Mouse (Mus musculus) stomach, postnatal 0 days (tissue): ENCODE data around the gene Ccdc102a. TPM values are rescaled to one million over a fixed set of nuclear protein-coding genes. Genes with fewer than 3 reads are reported as not detected.

Source experiments
- ATAC-seq: fragments of 200-750 bp; cut with Nextera tagmentation; 2 replicates; pipeline ENCODE4 v1.8.0; 2017; ENCODE audit not compliant: low FRiP score, low TSS enrichment
- DNase-seq: peaks from one replicate; pipeline ENCODE4 v3.0.0-alpha.2; 2016; ENCODE audit warnings: low spot score
- H3K27ac ChIP-seq: fragments of 300-500 bp; sonication (generic); replicated peaks from 2 replicates; pipeline ENCODE4 v1.5.1; 2014; ENCODE audit warnings: mild to moderate bottlenecking, control low read depth
- H3K27me3 ChIP-seq: fragments of 300-500 bp; sonication (generic); 2 replicates; pipeline ENCODE4 v1.6.1; 2014; ENCODE audit warnings: low read length; ENCODE audit not compliant: control insufficient read depth, insufficient read depth
- H3K36me3 ChIP-seq: fragments of 300-500 bp; sonication (generic); 2 replicates; pipeline ENCODE4 v1.6.1; 2014; ENCODE audit warnings: low read length, mixed read lengths; ENCODE audit not compliant: control insufficient read depth, insufficient read depth
- H3K4me1 ChIP-seq: fragments of 300-500 bp; sonication (generic); replicated peaks from 2 replicates; pipeline ENCODE4 v1.6.1; 2014; ENCODE audit warnings: antibody characterized with exemption; ENCODE audit not compliant: control insufficient read depth, insufficient read depth
- H3K4me2 ChIP-seq: fragments of 300-500 bp; sonication (generic); replicated peaks from 2 replicates; pipeline ENCODE4 v1.6.1; 2014; ENCODE audit warnings: low read depth, mild to moderate bottlenecking, control low read depth, moderate library complexity
- H3K4me3 ChIP-seq: fragments of 300-500 bp; sonication (generic); 2 replicates; pipeline ENCODE4 v1.5.1; 2014; ENCODE audit warnings: low read depth, low read length, control low read depth
- H3K9ac ChIP-seq: fragments of 300-500 bp; sonication (generic); 2 replicates; pipeline ENCODE4 v1.6.1; 2014; ENCODE audit warnings: mild to moderate bottlenecking, low read length, control low read depth, mixed read lengths
- H3K9me3 ChIP-seq: fragments of 300-500 bp; sonication (generic); 2 replicates; pipeline ENCODE4 v1.6.1; 2016; ENCODE audit warnings: low read length; ENCODE audit not compliant: control insufficient read depth
- CTCF ChIP-seq: IDR thresholded peaks from 2 replicates; pipeline ENCODE4 v1.5.1; 2016; ENCODE audit warnings: antibody characterized with exemption, low read depth, mild to moderate bottlenecking, moderate library complexity
- EP300 ChIP-seq: optimal IDR thresholded peaks from 2 replicates; pipeline ENCODE3; 2016; ENCODE audit warnings: antibody characterized with exemption
- WGBS: fragments of 180-500 bp; shearing (Covaris S2); extraction: QIAGEN DNeasy Blood & Tissue Kit; methylation state at CpG from one replicate; pipeline ENCODE4 v1.1.7; 2014; 5-methylcytosine and 5-hydroxymethylcytosine counted together
- polyA plus RNA-seq: library from polyadenylated mRNA; unstranded; fragments of >200 nt; fragmentation: Nextera tagmentation; extraction: Ambion mirVana; gene quantifications from 2 replicates; pipeline ENCODE4 v1.2.1, GENCODE M21; 2015

The Ccdc102a gene
- polyA plus RNA-seq, 1 experiment from 2014 or later, result 12.7 TPM

- Histone ChIP-seq H3K4me3 (no peak overlapping the region), H3K4me2 (no peak overlapping the region), H3K27ac (no peak overlapping the region), H3K9me3 (no peaks in the 10 kb centered on the region), H3K27me3 (no peaks in the 10 kb centered on the region), H3K4me1 (peaks cover 9% of the 10 kb centered on the region; the same call in 1 of the 2 replicates), H3K36me3 (peaks cover 3% of the 10 kb centered on the region; the same call in 1 of the 2 replicates), H3K9ac (no peak overlapping the region)
- 81% methylated on average over 9 of the region's 9 CpGs for WGBS
- DNase-seq, result no peak
- TF ChIP-seq CTCF (no peak), EP300 (no peak)
- no peak for ATAC-seq
These were observed 51.0 kb downstream of the Ccdc102a start for GRCm38 (mm10) chr8:94866921-94867320.

GRCm38 (mm10) chr8:94865292-94865691 is 52.6 kb downstream of the Ccdc102a start:
- no peak for ATAC-seq
- 68% methylated on average over 10 of the region's 10 CpGs for WGBS
- H3K36me3 ChIP-seq, result peaks cover 6% of the 10 kb centered on the region; the same call in 1 of the 2 replicates

GRCm38 (mm10) chr8:94863897-94864673 is 53.8 kb downstream of the Ccdc102a start:
- no peak for TF ChIP-seq EP300
- peak; percentile 43 for TF ChIP-seq CTCF
- H3K27ac ChIP-seq, result no peak overlapping the region
- 69% methylated on average over 10 of the region's 10 CpGs for WGBS
- H3K9me3 ChIP-seq, result no peaks in the 10 kb centered on the region
- no peaks in the 10 kb centered on the region for H3K27me3 ChIP-seq
- H3K9ac ChIP-seq, result no peak overlapping the region
- H3K36me3 ChIP-seq, result peaks cover 6% of the 10 kb centered on the region; the same call in 1 of the 2 replicates
- H3K4me1 ChIP-seq, result no peaks in the 10 kb centered on the region
- ATAC-seq (no peak), DNase-seq (no peak)
- no peak overlapping the region for H3K4me3 ChIP-seq
- H3K4me2 ChIP-seq, result no peak overlapping the region

More at GRCm38 (mm10) chr8:94865292-94865691, 52.6 kb downstream of the Ccdc102a start:
- no peak overlapping the region for H3K9ac ChIP-seq
- H3K4me3 ChIP-seq, result no peak overlapping the region
- H3K27me3 ChIP-seq, result no peaks in the 10 kb centered on the region
- no peak for TF ChIP-seq EP300
- TF ChIP-seq CTCF, result no peak
- H3K9me3 ChIP-seq, result no peaks in the 10 kb centered on the region
- no peak overlapping the region for H3K27ac ChIP-seq
- H3K4me1 ChIP-seq, result 0 out of 2 replicates have a peak, but pooled peaks cover 2% of the 10 kb centered on the region
- DNase-seq, result peak; percentile 21
- H3K4me2 ChIP-seq, result no peak overlapping the region

- ATAC-seq (0 out of 2 replicates have a peak, but pooled peaks have one; percentile 14), DNase-seq (no peak)
- Histone ChIP-seq H3K27ac (no peak overlapping the region), H3K36me3 (peaks cover 6% of the 10 kb centered on the region; the same call in 1 of the 2 replicates), H3K9me3 (no peaks in the 10 kb centered on the region), H3K27me3 (no peaks in the 10 kb centered on the region), H3K4me2 (no peak overlapping the region), H3K4me1 (no peaks in the 10 kb centered on the region), H3K4me3 (no peak overlapping the region), H3K9ac (no peak overlapping the region)
- TF ChIP-seq CTCF, result no peak
- TF ChIP-seq EP300, result no peak
- 87% methylated on average over 12 of the region's 12 CpGs for WGBS
These were observed 55.2 kb downstream of the Ccdc102a start for GRCm38 (mm10) chr8:94862487-94863220.

- Histone ChIP-seq H3K9ac (no peak overlapping the region), H3K9me3 (no peaks in the 10 kb centered on the region), H3K27ac (no peak overlapping the region), H3K4me1 (no peaks in the 10 kb centered on the region), H3K36me3 (peaks cover 6% of the 10 kb centered on the region; the same call in 1 of the 2 replicates), H3K27me3 (no peaks in the 10 kb centered on the region), H3K4me2 (no peak overlapping the region), H3K4me3 (no peak overlapping the region)
- ATAC-seq, result no peak; the same call in 1 of the 2 replicates
- 72% methylated on average over 8 of the region's 8 CpGs for WGBS
- peak; percentile 72 for DNase-seq
- TF ChIP-seq EP300, result no peak
- TF ChIP-seq CTCF, result peak; percentile 91
These were observed 56.5 kb downstream of the Ccdc102a start for GRCm38 (mm10) chr8:94861352-94861910.
